Mouse (Mus musculus) brain, adult 2 months (tissue): ENCODE measurements at regions not wholly inside any gene's neighbourhood (a gene's known extent, or its start where the extent isn't known, plus 50 kb on each side); places are given as distances from the start of the nearest gene placed in this dataset.

Experiments used
- DNase-seq: peaks from one replicate; pipeline ENCODE4 v3.0.0; 2011; ENCODE audit warnings: low read depth, low spot score

DNA sequence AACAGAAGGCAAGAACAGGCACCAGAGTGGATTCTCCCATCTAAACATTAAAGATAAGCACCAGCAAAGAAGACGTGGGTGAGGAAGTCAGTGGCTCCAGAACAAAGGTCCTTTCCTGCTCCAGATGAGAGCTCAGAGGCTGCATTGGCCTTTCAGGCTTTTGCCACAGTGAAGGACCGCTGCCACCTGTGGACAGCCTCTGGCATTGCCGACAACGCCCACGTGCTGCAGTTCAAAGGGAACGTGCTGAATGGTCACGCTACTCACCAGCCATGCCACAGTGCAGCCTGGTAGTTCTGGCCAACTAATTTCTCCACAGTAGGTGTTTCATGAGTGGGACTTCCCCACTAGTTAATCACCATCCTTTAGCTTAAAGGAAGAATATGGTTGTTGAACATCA lies 365.1 kb downstream of the Dmrt2 start:
- peak; percentile 6 for DNase-seq

DNA sequence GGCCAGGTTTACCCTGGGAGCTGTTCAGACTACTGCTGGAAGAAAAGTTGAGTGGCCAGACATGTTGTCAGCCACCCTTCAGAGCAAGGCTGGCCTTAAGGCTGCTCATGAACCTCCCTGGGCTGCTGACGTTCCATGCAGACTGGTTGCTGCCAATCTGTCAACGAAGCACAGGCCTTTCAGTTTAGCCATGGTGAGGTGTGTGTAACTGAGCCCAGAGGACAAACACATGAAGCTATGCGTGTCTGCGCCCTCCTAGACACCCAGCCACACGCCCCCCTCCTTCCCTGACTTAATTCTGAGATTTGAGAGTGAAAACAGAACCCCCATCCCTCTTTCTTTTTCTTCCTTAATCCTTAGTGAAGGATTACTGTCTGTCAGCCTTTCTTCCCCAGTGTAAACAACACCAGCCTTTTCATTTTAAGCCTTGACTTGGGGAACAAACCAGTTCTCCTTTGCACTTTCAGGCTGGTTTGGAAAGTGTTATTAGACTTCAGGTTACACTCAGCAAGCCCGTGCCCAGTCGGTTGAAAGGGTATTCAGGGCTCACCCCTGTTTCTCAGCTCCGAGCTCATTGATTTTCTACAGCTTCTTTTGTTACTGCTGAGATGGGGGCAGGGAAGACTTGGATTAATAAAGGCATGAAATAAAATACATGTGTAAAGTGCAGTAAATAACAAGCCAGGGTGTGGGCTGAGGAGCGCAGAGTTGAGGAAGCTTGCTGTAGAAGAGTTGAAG lies 379.4 kb downstream of the Dmrt2 start:
- no peak for DNase-seq

DNA sequence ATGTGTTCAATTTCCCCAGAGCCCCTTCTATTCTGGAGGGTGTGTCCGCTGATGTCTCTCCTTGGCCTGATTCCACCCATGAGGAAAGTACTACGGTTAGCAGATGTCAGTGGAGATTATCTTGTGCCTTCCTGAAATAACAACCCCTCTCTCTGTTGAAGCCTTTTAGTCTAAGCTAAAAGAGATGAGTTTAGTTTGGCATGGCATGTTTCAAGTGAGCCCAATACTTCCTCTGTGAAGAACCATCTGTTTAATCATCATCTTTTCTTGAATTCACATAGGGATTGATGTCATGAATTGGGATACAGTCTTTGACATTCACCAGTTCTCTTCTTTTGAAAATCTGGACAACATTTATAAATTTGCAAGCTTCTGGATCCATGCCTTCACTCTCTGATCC lies 387.5 kb downstream of the Dmrt2 start:
- no peak for DNase-seq

DNA sequence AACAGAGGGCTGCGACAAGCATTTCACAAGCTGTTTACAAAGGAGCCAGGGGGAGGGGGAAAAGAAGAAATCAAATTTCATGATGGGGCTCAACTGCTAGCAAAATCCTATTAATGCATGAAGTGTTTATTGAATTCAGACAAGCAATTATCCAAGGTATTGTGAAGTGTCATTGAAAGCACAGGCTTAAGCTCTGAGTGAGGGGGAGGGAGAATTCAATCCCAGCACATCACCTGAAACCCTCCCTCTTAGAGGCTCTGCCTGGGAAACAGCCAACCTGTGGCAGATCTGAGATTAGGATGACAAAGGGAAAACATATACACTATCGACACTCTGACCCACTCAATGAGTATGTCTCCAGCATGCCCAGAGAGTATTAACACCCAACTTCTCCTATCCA lies 396.3 kb downstream of the Dmrt2 start:
- DNase-seq, result no peak

GRCm38 (mm10) chr19:26069908-26070307 lies 397.7 kb downstream of the Dmrt2 start:
- DNase-seq, result no peak

- no peak for DNase-seq
Measured at GRCm38 (mm10) chr19:26088318-26088717, 416.1 kb downstream of the Dmrt2 start.

- DNase-seq, result peak; percentile 52
Measured at GRCm38 (mm10) chr19:26091386-26091785, 419.2 kb downstream of the Dmrt2 start.

DNA sequence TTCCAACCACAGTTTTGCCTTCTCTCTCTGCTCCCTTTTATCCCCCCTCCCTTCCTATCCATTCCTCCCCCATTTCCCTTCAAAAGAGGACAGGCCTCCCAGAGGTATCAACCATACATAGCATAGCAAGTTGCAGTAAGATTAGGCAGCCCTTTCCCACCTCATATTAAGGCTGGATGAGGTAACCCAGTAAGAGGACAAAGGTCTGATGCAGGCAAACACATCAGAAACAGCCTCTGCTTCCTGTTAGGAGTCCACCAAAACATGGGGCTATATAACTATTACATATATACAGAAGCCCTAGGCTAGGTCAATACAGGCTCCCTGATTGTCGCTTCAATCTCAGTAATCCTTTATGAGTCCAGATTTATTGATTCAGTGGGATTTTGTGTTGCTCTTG lies 421.6 kb downstream of the Dmrt2 start:
- no peak for DNase-seq

GRCm38 (mm10) chr19:26114326-26114725 lies 442.1 kb downstream of the Dmrt2 start:
- no peak for DNase-seq

DNA sequence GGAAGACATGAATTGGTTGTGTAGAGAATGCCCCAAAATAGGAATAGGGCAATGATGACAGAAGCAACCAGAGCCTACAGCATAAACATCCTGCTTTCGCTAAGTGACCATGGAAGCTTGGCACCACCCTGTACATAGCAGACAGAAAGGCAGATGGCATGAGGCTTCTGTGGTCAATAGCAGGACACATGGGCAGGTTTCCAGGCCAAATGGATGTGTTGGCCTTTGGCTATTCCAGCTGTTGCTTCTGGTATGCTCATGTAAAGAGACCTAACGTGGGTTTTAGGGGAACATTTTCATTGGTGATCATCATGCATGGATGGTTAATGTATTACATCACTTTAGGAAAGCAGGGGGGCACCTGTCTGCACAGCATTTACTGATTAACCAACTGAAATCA lies 456.2 kb downstream of the Dmrt2 start:
- no peak for DNase-seq

GRCm38 (mm10) chr19:26134385-26134784 lies 462.2 kb downstream of the Dmrt2 start:
- DNase-seq, result no peak

GRCm38 (mm10) chr19:26135398-26136104 lies 463.3 kb downstream of the Dmrt2 start:
- DNase-seq, result no peak

DNA sequence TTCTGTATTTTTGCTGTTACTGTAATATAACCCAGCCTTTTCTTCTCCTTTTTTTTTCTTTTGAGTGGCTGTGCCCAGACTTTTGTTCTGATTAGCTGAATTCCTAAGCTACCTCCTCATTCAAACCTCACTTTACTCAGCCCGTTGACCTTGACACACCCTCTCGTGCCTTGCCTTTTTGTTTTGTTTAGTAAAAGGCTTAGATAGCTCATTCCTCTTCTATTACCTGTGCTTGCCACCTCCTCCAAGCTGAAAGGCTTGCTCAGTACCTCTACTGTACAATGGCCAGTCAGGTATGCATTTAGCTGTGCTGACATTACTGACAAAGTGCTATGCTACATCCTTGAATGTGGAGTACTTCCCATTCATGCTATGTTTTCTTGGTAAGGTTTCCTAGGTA lies 464.2 kb upstream of the Smarca2 start:
- no peak for DNase-seq

- no peak for DNase-seq
Measured at GRCm38 (mm10) chr19:26143539-26143938, 461.3 kb upstream of the Smarca2 start.

GRCm38 (mm10) chr19:26151216-26151615 lies 453.6 kb upstream of the Smarca2 start:
- DNase-seq, result no peak

GRCm38 (mm10) chr19:26164993-26165392 lies 439.9 kb upstream of the Smarca2 start:
- peak; percentile 3 for DNase-seq

- DNase-seq, result peak; percentile 43
Measured at GRCm38 (mm10) chr19:26181774-26182173, 423.1 kb upstream of the Smarca2 start.

GRCm38 (mm10) chr19:26185012-26185411 lies 419.8 kb upstream of the Smarca2 start:
- no peak for DNase-seq

DNA sequence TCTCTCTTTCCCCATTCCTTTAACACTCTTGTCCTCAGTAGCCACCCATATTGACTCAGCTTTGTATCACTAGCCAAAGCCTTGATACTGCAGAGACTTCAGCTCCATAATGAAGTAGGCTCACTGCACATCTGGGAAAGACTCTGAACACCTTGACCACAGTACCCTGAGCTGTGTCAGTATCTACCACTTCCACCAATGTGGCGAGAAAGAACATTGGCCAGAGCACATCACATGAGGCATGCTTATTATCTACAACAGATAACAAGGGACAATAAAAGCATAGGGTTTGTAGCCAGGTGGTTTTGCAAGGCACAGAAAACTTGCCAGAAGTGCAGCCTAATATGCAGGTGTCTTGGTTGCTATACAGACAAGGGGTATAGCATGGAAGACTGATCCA lies 414.0 kb upstream of the Smarca2 start:
- DNase-seq, result no peak

DNA sequence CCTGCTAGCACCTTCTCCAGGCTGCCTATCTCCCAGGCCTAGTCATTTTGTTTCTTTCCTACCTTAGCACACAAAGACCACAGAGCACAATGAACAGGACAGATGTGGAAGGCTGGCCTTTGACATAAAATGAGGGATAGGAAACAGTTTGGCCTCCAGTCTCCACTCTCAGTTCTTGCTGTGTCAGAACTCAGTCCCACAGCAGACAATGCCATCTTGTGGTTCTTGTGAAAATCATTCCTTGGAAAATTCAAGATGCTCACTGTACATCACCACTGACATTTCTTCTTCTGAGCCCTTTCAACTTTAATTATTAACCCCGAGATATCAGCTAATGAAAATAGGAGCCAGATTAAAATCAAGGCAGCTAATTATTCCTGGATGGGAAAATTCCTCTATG lies 411.2 kb upstream of the Smarca2 start:
- DNase-seq, result peak; percentile 66

GRCm38 (mm10) chr19:26208760-26209159 lies 396.1 kb upstream of the Smarca2 start:
- DNase-seq, result no peak

GRCm38 (mm10) chr19:26234539-26234938 lies 370.3 kb upstream of the Smarca2 start:
- no peak for DNase-seq

DNA sequence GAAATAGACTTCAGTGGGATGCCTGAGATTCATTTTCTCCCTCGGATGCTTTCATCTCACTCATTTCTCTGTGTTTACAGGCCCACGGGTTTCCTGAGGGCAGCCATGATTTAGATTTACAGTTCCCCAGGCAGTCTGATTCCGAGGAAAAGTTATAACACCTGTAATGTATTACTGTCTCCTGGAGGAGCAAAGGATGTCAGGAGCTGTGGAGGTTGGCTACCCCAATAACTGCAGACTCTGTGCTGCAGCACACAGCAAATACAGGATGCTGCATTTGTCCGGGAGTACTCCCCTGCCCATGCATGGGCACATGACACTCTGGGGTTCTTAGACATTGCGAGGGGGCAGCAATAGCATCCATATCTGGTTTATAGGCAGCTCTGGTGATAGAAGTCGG lies 360.8 kb upstream of the Smarca2 start:
- no peak for DNase-seq
